Mouse (Mus musculus) neural tube, embryonic 15.5 days (tissue): ENCODE measurements around the gene Gm13304. TPM values are rescaled to one million over a fixed set of nuclear protein-coding genes. Genes with fewer than 3 reads are reported as not detected.
"Not testable (repeated sequence)": the region's sequence is repeated elsewhere in the genome, so short reads cannot be mapped to it uniquely, and the experiment has no call there.

Experiments used
- ATAC-seq: fragments of 200-750 bp; cut with Nextera tagmentation; 2 replicates; pipeline ENCODE4 v1.8.0; 2017; ENCODE audit warnings: mild to moderate bottlenecking, moderate TSS enrichment, moderate library complexity; ENCODE audit not compliant: low FRiP score
- H3K27ac ChIP-seq: fragments of 300-500 bp; sonication (generic); replicated peaks from 2 replicates; pipeline ENCODE4 v1.5.1; 2015; ENCODE audit warnings: mild to moderate bottlenecking, inconsistent platforms
- H3K27me3 ChIP-seq: fragments of 300-500 bp; sonication (generic); replicated peaks from 2 replicates; pipeline ENCODE4 v1.6.1; 2015; ENCODE audit warnings: inconsistent platforms
- H3K36me3 ChIP-seq: fragments of 300-500 bp; sonication (generic); 2 replicates; pipeline ENCODE4 v1.6.1; 2015; ENCODE audit warnings: inconsistent platforms
- H3K4me1 ChIP-seq: fragments of 300-500 bp; sonication (generic); 2 replicates; pipeline ENCODE4 v1.6.1; 2015; ENCODE audit warnings: inconsistent platforms
- H3K4me2 ChIP-seq: fragments of 300-500 bp; sonication (generic); 2 replicates; pipeline ENCODE4 v1.6.1; 2015; ENCODE audit warnings: inconsistent platforms, mild to moderate bottlenecking, moderate library complexity
- H3K4me3 ChIP-seq: fragments of 300-500 bp; sonication (generic); replicated peaks from 2 replicates; pipeline ENCODE4 v1.5.1; 2015; ENCODE audit warnings: mild to moderate bottlenecking, inconsistent platforms
- H3K9ac ChIP-seq: fragments of 300-500 bp; sonication (generic); replicated peaks from 2 replicates; pipeline ENCODE4 v1.6.1; 2015; ENCODE audit warnings: mild to moderate bottlenecking, inconsistent platforms
- H3K9me3 ChIP-seq: fragments of 300-500 bp; sonication (generic); replicated peaks from 2 replicates; pipeline ENCODE4 v1.6.1; 2016; ENCODE audit warnings: inconsistent platforms
- WGBS: fragments of 180-500 bp; shearing (Covaris S2); methylation state at CpG from one replicate; pipeline ENCODE4 v1.1.7; 2015; ENCODE audit warnings: mixed read lengths; 5-methylcytosine and 5-hydroxymethylcytosine counted together
- polyA plus RNA-seq: library from polyadenylated mRNA; unstranded; fragments of >200 nt; fragmentation: Nextera tagmentation; extraction: Ambion mirVana; gene quantifications from 2 replicates; pipeline ENCODE4 v1.2.1, GENCODE M21; 2015

Gm13304 gene
- not detected in 2 replicates for polyA plus RNA-seq

DNA sequence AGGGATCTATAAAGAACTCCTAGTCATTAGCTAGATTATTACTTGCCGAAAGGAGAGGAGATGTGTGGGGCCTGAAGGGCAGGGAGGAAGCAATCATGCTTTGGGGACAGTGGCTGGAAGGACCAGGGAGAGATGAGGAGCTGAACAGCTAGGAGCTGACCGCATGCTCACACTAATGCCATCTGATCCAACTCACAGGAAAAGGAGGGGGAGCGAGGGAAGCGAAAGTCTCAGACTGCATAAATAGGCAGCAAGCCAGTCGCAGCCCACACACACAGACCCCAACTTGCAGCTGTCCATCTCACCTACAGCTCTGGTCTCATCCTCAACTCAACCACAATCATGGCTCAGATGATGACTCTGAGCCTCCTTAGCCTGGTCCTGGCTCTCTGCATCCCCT is at the start of gene Gm13304:
Gm13304 (plus strand) TSS at position 301 of the 400 bp plus-strand sequence.
- ATAC-seq, H3K9me3 ChIP-seq, H3K27me3 ChIP-seq, H3K9ac ChIP-seq, H3K4me2 ChIP-seq, H3K4me3 ChIP-seq, H3K27ac ChIP-seq, H3K4me1 ChIP-seq, H3K36me3 ChIP-seq: not testable (repeated sequence)
- no CpG with 5 or more reads among the region's 5 CpGs for WGBS

DNA sequence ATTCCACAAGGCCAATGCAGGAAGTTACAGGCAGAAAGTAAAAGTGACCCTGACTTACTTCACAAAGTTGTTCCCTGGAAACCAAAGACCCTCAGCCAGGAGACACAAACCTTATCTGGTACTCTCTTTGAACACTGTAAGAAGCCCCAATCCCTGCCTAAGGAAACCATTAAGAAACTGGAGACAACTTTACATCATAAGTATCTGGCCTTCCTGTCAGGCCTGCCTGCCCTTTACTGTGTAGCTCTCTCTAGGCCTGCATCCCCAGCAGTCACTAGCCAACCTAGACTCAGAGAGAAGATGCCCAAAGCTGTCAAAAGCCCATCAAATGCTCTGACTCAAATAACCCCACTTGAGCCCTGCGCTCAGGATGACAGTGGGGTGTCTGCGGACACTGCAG is 23.7 kb upstream of the Gm13304 start, which contains the start of gene Gm3893:
Gm3893 (plus strand) TSS at position 301 of the 400 bp plus-strand sequence.
- ATAC-seq, H3K36me3 ChIP-seq, H3K27ac ChIP-seq, H3K9ac ChIP-seq, H3K4me3 ChIP-seq, H3K4me2 ChIP-seq, H3K27me3 ChIP-seq, H3K9me3 ChIP-seq, H3K4me1 ChIP-seq: not testable (repeated sequence)
- no CpG with 5 or more reads among the region's 2 CpGs for WGBS

DNA sequence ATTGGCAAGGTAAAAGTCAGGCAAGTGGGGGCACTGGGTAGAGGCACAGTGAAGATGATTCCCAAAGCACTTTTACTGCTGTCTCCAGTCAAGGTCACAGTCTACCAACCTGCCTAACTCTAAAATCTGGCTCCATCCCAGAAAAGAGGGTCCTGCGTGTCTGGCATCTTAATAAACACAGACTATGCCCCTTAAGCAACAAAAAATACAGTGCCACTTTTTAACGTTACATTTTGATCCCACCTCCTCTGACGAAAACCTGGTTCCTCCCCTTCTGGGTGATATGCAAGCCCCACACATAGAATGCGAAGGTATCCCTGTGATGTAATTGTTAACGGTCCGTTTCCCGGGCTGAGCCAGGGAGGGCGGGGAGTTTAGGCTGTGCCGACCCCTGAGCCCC is 38.5 kb downstream of the Gm13304 start, which contains the start of gene Gm13306:
Gm13306 (plus strand) TSS at position 301 of the 400 bp plus-strand sequence.
- not testable (repeated sequence) for H3K27me3 ChIP-seq, H3K4me3 ChIP-seq, H3K9me3 ChIP-seq, H3K27ac ChIP-seq, H3K4me1 ChIP-seq, ATAC-seq, H3K9ac ChIP-seq, H3K36me3 ChIP-seq, H3K4me2 ChIP-seq
- WGBS, result no CpG with 5 or more reads among the region's 9 CpGs

Other genes with a start within 250 kb of the Gm13304 start
- gene Gm21541, start 211.2 kb upstream of the Gm13304 start, polyA plus RNA-seq, result 4.0 TPM in 1 of 2 replicates, not detected in the other
- gene Gm20878, start 173.2 kb upstream of the Gm13304 start, polyA plus RNA-seq, result 10.5 and 11.7 TPM in 2 replicates
- gene Fam205a4, start 148.8 kb upstream of the Gm13304 start, polyA plus RNA-seq, result 1.5 and 1.6 TPM in 2 replicates
- gene Gm21093, start 80.1 kb upstream of the Gm13304 start, polyA plus RNA-seq, result not detected in 2 replicates
- not detected in 2 replicates for gene Gm3893, start 23.6 kb upstream of the Gm13304 start, polyA plus RNA-seq
- gene Gm13306, start 38.6 kb downstream of the Gm13304 start, polyA plus RNA-seq, result 3.2 and 4.3 TPM in 2 replicates
- 0.79 TPM in 1 of 2 replicates, not detected in the other for gene Gm13305, start 53.8 kb downstream of the Gm13304 start, polyA plus RNA-seq
- gene Gm10600, start 125.8 kb downstream of the Gm13304 start, polyA plus RNA-seq, result not detected in 2 replicates
- gene Ccl21b, start 140.9 kb downstream of the Gm13304 start, polyA plus RNA-seq, result not detected in 2 replicates
- gene Gm21953, start 179.4 kb downstream of the Gm13304 start, polyA plus RNA-seq, result not detected in 2 replicates
- gene Fam205a3, start 203.5 kb downstream of the Gm13304 start, polyA plus RNA-seq, result not detected in 2 replicates